Mouse (Mus musculus): ENCODE measurements around the gene Paqr7.
"Not testable (repeated sequence)": the region's sequence is repeated elsewhere in the genome, so short reads cannot be mapped to it uniquely, and the experiment has no call there.

Paqr7 gene

DNA sequence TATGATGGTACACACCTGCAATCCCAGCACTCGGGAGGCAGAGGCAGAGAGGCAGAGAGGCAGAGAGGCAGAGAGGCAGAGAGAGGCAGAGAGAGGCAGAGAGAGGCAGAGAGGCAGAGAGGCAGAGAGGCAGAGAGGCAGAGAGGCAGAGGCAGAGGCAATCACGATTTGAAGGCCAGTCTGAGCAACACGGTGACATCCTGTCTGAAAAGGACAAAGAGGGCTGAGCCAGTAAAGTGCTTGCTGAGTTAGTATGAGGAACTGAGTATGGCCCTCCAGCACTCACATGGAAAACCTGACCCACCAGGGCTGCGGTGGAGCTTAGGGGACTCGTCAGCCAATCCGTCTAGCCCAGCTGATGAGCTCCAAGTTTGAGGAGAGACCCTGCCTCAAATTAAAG, 2.5 kb downstream of the Paqr7 start:
- in situ Hi-C loops (cut with MboI, MseI), result not testable (repeated sequence)

GRCm38 (mm10) chr4:134501095-134501494, 4.6 kb downstream of the Paqr7 start:
- in situ Hi-C loops (cut with MboI, MseI), result no loop called here

DNA sequence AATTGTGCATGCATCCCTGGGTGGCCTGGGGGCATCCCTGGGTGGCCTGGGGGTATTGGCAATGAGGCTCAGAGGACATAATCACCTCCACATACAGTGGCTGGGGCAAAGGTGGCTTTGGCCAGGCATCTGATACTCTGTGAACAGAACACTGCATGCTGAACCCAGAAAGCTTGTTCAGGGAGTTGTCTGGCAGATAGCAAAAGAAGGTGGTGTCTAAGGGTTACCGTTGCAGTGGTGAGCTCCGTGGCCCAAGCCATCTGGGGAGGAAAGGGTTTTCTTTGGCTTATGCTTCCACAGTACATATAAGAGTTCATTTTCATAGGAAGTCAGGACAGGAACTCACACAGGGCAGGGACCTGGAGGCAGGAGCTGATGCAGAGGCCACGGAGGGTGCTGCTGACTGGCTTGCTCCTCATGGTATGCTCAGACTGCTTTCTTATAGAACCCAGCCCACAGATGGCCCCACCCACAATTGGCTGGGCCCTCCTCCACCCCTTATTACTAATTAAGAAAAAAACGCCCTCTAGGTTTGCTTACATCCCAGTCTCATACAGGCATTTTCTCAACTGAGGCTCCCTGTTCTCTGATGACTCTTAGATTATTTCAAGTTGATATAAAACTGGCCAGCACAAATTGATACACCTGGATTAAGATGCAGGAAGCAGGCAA, 7.3 kb downstream of the Paqr7 start:
- in situ Hi-C loops (cut with MboI, MseI), result no loop called here

DNA sequence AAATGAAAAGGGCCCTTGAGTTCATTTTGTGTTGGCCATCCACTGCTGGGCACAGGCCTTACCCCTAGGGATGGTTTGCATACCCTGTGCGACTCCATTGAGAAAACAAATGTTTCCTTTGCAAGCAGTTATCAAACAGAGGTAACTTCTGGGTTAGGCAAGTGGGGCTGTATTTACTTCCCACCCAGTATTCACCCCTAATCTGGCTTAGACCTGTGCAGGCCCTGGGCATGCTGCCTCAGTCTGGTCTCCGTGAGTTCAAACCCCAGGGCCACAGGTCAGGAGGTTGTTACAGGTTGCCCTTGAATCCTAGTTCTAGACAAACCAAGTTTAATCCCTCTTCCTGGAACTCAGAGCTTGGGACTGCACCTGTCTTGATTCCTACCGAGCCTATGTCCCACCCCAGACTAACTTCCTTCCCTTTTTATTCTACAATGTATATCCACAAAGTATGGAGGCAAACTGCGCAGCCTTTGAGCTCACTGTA, 8.8 kb downstream of the Paqr7 start:
- in situ Hi-C loops (cut with MboI, MseI), result no loop called here

DNA sequence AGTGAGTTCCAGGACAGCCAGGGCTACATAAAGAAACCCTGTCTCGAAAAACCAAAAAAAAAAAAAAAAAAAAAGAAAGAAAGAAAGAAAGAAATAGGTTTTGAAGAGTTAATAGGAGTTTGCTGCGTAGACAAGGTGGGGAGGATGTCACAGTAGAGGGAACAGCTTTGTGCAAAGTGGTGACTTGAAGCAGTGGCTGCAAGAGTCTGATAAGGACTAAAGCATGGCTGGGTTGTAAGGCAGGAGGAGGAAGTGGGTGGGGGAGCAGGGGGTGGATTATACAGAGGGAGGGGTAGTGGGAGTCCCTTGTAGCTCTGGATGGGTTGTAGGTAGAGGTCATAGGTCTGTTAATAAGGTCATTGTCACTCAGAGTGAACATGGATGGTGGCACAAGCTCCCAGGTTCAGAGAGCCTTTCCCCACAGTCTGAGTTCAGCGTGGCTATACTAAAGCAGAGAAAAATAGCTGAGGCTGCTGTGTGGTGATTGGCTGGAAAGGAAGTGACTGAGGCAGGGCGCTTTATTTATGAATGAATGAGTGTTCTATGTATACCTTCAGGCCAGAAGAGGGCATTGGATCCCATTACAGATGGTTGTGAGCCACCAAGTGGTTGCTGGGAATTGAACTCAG, 9.6 kb downstream of the Paqr7 start:
- in situ Hi-C loops (cut with MboI, MseI), result no loop called here

DNA sequence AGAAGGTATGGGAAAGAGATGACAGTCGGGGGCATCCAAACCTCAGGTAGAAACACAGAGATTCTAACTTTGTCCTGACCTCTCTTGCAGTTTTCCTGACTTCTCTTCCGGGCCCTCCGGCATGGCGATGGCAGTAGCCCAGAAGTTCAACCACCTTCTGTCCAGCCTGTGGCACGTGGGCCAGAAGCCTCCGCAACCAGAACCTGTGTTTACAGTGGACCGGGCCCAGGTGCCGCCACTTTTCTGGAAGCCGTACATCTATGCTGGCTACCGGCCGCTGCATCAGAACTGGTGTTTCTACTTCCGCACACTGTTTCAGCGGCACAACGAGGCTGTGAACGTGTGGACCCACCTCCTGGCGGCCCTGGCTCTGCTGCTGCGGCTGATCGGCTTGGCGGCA, 10.2 kb downstream of the Paqr7 start:
- in situ Hi-C loops (cut with MboI, MseI), result no loop called here

GRCm38 (mm10) chr4:134510396-134510795, 13.9 kb downstream of the Paqr7 start:
- in situ Hi-C loops (cut with MboI, MseI), result no loop called here

DNA sequence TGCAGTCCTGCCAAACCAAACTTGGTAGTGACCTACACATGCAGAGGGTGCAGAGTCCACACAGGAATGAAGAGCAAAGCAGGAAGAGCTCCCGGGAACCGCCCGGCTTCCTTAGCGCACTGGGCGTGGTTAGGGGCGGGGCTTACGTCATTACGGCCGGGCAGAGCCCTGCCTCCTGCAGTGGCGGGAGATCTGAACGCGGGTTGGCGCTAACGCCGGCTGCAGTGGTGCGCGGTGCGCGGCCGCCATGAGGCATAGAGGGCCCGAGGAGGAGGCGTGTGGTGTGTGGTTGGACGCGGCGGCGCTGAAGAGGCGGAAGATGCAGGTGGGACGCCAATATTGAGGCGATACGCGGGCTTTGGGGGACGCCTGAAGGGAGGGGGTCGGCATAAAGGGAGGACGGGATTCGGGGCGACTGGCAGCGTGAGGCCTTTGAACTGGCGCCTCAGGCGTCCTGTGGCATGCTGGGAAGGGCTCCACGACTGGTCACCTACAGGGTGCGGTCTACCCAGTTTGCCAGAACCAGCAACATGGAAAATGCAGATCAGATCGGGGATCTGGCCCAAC, 14.4 kb downstream of the Paqr7 start, which contains the start of gene Aunip:
Gene Aunip, plus strand, starts transcription at position 155 of the 567 bp plus-strand sequence.
- in situ Hi-C loops (cut with MboI, MseI), result no loop called here

DNA sequence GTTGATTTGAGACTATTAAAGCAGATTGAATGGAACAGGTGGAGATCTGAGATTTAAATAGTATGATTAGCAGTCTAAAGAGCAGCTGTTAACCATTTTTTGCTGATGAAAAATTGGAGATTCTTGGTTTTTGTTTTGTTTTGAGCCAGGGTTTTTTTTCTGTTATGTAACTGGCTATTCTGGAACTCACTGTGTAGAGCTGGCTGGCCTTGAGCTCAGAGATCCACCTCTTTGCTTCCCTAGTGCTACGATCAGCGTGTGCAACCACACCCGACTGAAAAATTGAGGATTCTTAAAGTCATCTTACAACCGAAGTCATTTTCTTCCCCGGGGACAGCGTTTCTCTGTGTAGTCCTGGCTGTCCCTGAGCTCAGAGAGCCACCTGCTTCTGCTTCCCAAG, 15.2 kb downstream of the Paqr7 start:
- in situ Hi-C loops (cut with MboI, MseI), result no loop called here

GRCm38 (mm10) chr4:134512798-134513197, 16.3 kb downstream of the Paqr7 start:
- in situ Hi-C loops (cut with MboI, MseI), result no loop called here

DNA sequence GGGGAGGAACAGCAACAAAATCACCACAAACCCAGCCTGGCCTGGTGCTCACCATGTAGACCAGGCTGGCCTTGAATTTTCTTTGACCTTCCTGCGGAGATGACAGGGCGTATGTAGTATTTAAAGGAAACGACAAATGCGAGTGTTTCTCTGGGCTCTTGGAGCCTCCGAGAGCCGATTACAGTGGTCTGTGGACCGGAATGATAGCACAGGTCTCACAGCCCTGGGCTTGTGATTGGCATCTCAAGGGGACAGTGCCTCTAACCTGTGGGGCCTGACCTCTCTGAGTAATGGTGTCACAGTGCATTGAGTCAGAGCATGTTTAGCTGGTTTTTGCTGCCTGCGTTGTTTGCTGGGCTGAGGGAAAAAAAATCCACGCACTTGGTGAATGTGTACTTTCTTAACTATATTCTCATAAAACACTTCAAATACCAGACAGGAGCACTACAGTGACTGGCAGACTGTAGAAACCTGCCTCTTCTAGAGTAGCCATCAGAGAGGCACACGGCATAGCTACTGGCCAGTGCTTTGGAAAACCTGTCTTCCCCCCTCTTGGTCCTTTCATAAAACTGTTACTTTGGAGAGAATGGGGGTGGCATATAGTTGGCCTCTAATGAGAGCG, 17.9 kb downstream of the Paqr7 start:
- in situ Hi-C loops (cut with MboI, MseI), result no loop called here

GRCm38 (mm10) chr4:134515614-134516013, 19.1 kb downstream of the Paqr7 start:
- in situ Hi-C loops (cut with MboI, MseI), result no loop called here

DNA sequence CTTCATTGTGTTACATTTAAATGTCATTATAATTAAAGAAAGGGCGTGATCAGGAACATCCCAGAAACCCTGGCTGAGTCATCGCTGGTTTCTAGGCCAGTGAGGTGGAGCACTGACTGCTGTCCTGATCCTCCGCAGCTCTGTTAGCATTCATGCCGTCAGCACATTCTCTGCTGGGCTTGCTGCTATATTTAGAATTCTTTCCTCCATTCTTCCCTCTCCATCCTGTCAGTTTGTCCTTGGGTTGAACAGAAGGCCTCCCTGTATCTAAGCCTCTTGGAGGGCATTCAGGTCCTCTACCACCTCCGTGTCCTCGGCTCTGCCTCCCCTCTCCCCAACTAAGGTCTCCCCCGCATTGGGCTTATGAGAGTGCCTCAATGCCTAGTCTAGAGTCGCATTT, 20.5 kb downstream of the Paqr7 start:
- in situ Hi-C loops (cut with MboI, MseI), result no loop called here

GRCm38 (mm10) chr4:134517719-134518118, 21.2 kb downstream of the Paqr7 start:
- in situ Hi-C loops (cut with MboI, MseI), result no loop called here

- in situ Hi-C loops (cut with MboI, MseI), result no loop called here
Observed at GRCm38 (mm10) chr4:134518541-134518940, 22.0 kb downstream of the Paqr7 start.

GRCm38 (mm10) chr4:134519281-134519680, 22.8 kb downstream of the Paqr7 start:
- in situ Hi-C loops (cut with MboI, MseI), result no loop called here

GRCm38 (mm10) chr4:134523447-134523846, 26.9 kb downstream of the Paqr7 start:
- in situ Hi-C loops (cut with MboI, MseI), result no loop called here

- in situ Hi-C loops (cut with MboI, MseI), result loop anchor here in 1 of 2 experiments (25.0 kb wide), 1 partner anchor 1486 kb away; the partner anchor contains the start of gene Eloa
Observed at GRCm38 (mm10) chr4:134525806-134526205, 29.3 kb downstream of the Paqr7 start.

DNA sequence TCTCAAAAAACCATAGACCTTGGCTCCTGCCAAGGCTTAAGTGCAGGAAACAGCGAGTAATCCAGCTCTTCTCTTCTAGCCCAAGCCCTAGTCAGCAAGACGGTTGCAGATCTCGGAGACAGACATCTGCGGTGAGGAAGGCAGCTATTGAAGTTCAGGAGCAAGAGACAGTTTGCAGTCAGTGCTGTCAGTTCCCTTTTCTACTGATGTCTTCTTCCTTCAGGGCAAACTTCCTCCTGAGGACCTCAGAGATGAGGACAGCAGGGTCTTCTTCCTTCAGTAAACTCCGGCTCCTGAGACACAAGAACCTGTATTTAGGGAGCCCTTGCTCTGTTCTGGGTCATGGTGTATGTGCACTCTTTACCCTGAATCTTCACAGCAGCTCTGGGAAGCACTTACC, 29.7 kb downstream of the Paqr7 start:
- in situ Hi-C loops (cut with MboI, MseI), result loop anchor here in 1 of 2 experiments (25.0 kb wide), 1 partner anchor 1486 kb away; the partner anchor contains the start of gene Eloa

DNA sequence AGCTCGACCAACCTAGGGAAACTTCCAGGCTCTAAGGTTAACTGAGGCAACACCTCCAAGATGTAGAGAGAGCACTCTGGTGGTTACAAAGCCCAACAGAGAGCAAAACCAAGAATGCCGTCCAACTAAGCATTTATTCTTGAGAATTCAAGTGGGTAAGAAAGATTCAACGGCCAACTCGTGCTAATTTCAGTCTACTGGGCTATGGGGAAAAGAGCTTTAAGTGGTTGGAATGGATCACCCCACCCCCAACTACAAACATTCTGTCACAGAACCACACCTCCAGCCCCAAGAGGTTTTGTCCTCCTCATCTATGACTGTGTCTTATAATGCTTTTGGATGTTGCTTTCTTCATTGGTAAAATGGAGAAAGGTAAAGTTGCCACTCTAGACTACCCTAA, 36.4 kb downstream of the Paqr7 start:
- in situ Hi-C loops (cut with MboI, MseI), result loop anchor here in 1 of 2 experiments (25.0 kb wide), 1 partner anchor 1479 kb away; the partner anchor contains the start of gene Eloa

DNA sequence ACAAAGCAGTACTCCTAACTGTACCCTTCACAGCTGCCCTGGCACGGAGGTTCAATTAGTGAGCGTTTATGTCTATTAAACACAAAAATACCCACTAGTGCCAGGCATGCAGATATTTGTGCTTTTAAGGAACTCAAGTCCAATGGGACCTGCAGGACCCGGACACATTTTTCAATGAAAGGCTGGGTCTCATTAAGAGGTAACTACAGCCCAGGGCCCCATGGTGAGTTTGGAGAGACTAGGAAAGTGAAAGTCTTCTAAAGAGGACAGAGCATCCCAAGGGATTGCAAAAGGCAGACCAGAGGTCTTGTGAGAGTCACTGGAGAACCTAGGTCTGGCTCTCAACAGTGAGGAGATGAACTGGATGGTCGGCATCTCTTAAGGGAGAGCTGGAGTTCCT, 36.9 kb downstream of the Paqr7 start:
- in situ Hi-C loops (cut with MboI, MseI), result loop anchor here in 1 of 2 experiments (25.0 kb wide), 1 partner anchor 1479 kb away; the partner anchor contains the start of gene Eloa
